Mouse (Mus musculus): Measurements from ENCODE around the gene Ccdc117. TPM values are rescaled to one million over a fixed set of nuclear protein-coding genes. Genes with fewer than 3 reads are reported as not detected.
A peak's percentile ranks its signal among the peaks of the same experiment; 100 is the strongest.
"Not testable (repeated sequence)": the region's sequence is repeated elsewhere in the genome, so short reads cannot be mapped to it uniquely, and the experiment has no call there.

Ccdc117 gene
- polyA plus RNA-seq, 1 experiment from 2014 or later = 27.9 TPM

DNA sequence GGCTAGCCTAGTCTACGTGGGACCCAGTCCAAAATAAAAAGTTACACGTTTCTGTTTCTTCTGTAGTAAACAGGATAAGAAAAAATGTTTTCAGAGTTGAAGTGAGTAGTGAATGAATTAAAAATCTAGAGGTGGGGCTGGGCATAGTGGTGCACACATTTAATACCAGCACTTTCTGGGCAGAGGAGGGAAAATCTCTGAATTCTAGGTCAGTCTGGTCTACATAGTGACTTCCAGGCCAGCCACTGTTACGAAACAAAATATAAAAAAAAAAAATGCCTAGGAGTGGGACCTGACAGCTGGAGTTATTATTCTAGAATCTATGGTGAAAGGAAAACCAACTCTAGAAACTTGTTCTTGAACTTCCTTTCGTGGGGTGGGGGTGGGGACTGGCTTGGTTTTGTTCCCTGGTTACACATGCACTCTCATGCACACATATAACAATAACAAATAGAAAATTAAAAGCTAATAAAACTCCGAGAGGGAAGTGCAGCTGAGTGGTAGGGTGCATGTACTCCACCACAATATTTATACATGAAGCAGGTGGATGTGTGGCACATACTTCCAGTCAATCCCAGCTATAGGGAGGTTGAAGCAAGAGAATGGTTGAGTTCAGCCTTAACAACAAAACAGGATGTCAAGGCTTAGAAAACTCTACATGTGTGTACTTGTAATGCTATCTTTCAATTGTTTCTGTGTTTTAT lies 647 bp upstream of the Ccdc117 start:
- Histone ChIP-seq H3K4me3 (ENCODE audit: low read depth, low read length) (peak overlapping the region; percentile 76), H3K36me3 (ENCODE audit: control insufficient read depth, insufficient read depth, low read length) (no peaks in the 10 kb centered on the region), H3K9me3 (ENCODE audit: control insufficient read depth, low read length) (no peaks in the 10 kb centered on the region), H3K9ac (ENCODE audit: low read length) (no peak overlapping the region; the same call in 1 of the 2 replicates), H3K27me3 (ENCODE audit: control insufficient read depth, insufficient read depth, low read length) (no peaks in the 10 kb centered on the region), H3K27ac (ENCODE audit: low read depth, low read length) (no peak overlapping the region), H3K4me2 (ENCODE audit: low read depth, low read length, severe bottlenecking) (peak overlapping the region; percentile 83), H3K4me1 (replicated peaks; ENCODE audit: control insufficient read depth, insufficient read depth, low read length) (peaks cover 6% of the 10 kb centered on the region; the same call in 1 of the 2 replicates)
- DNase-seq (ENCODE audit: low spot score) = no peak
- 52% methylated on average over 5 of the region's 5 CpGs for whole genome bisulfite sequencing
- ATAC-seq (replicated peaks; ENCODE audit: low FRiP score) = no peak

GRCm38 (mm10) chr11:5541230-5541798 lies 673 bp downstream of the Ccdc117 start:
- ATAC-seq (replicated peaks; ENCODE audit: low FRiP score) = no peak

GRCm38 (mm10) chr11:5540331-5540730 lies 1.7 kb downstream of the Ccdc117 start:
- ATAC-seq (replicated peaks; ENCODE audit: low FRiP score) = no peak
- whole genome bisulfite sequencing = 38% methylated on average over 4 of the region's 4 CpGs
- no peak overlapping the region for H3K27ac ChIP-seq (ENCODE audit: low read depth, low read length)
- H3K9ac ChIP-seq (ENCODE audit: low read length) = no peak overlapping the region; the same call in 1 of the 2 replicates
- no peak for DNase-seq (ENCODE audit: low spot score)
- H3K4me2 ChIP-seq (ENCODE audit: low read depth, low read length, severe bottlenecking) = peak overlapping the region; percentile 83
- H3K4me1 ChIP-seq (replicated peaks; ENCODE audit: control insufficient read depth, insufficient read depth, low read length) = peaks cover 6% of the 10 kb centered on the region; the same call in 1 of the 2 replicates
- H3K36me3 ChIP-seq (ENCODE audit: control insufficient read depth, insufficient read depth, low read length) = no peaks in the 10 kb centered on the region
- no peaks in the 10 kb centered on the region for H3K9me3 ChIP-seq (ENCODE audit: control insufficient read depth, low read length)
- no peaks in the 10 kb centered on the region for H3K27me3 ChIP-seq (ENCODE audit: control insufficient read depth, insufficient read depth, low read length)
- H3K4me3 ChIP-seq (ENCODE audit: low read depth, low read length) = peak overlapping the region; percentile 76

More at GRCm38 (mm10) chr11:5541230-5541798, 673 bp downstream of the Ccdc117 start:
- Histone ChIP-seq H3K4me3 (ENCODE audit: low read depth, low read length) (peak overlapping the region; percentile 76), H3K36me3 (ENCODE audit: control insufficient read depth, insufficient read depth, low read length) (no peaks in the 10 kb centered on the region), H3K27ac (ENCODE audit: low read depth, low read length) (0 out of 2 replicates have a peak overlapping the region, but pooled peaks have one; percentile 25), H3K9ac (ENCODE audit: low read length) (peak overlapping the region; percentile 89), H3K4me2 (ENCODE audit: low read depth, low read length, severe bottlenecking) (peak overlapping the region; percentile 83), H3K9me3 (ENCODE audit: control insufficient read depth, low read length) (no peaks in the 10 kb centered on the region), H3K4me1 (replicated peaks; ENCODE audit: control insufficient read depth, insufficient read depth, low read length) (peaks cover 6% of the 10 kb centered on the region; the same call in 1 of the 2 replicates), H3K27me3 (ENCODE audit: control insufficient read depth, insufficient read depth, low read length) (no peaks in the 10 kb centered on the region)
- WGBS = 5% methylated on average over 28 of the region's 28 CpGs
- DNase-seq (ENCODE audit: low spot score) = no peak

DNA sequence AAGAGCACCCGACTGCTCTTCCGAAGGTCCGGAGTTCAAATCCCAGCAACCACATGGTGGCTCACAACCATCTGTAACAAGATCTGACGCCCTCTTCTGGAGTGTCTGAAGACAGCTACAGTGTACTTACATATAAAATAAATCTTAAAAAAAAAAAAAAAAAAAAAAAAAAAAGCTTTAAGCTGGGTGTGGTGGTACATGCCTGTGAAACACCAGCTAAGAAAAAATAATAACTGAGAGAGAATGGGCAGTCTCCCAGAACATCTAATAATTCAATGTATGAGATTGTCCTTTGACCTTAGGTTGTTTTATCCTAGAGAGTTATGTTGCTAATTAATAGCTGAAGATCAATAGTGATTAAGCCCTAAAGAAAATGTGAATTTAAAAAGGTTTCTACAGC lies 4.5 kb downstream of the Ccdc117 start:
- DNase-seq (ENCODE audit: low spot score); H3K4me1 ChIP-seq (replicated peaks; ENCODE audit: control insufficient read depth, insufficient read depth, low read length); H3K4me3 ChIP-seq (ENCODE audit: low read depth, low read length); H3K4me2 ChIP-seq (ENCODE audit: low read depth, low read length, severe bottlenecking); ATAC-seq (replicated peaks; ENCODE audit: low FRiP score); H3K9me3 ChIP-seq (ENCODE audit: control insufficient read depth, low read length); H3K27ac ChIP-seq (ENCODE audit: low read depth, low read length); H3K27me3 ChIP-seq (ENCODE audit: control insufficient read depth, insufficient read depth, low read length); H3K9ac ChIP-seq (ENCODE audit: low read length): not testable (repeated sequence)
- H3K36me3 ChIP-seq (ENCODE audit: control insufficient read depth, insufficient read depth, low read length) = peaks cover 10% of the 10 kb centered on the region
- 97% methylated on average over 4 of the region's 4 CpGs for WGBS

DNA sequence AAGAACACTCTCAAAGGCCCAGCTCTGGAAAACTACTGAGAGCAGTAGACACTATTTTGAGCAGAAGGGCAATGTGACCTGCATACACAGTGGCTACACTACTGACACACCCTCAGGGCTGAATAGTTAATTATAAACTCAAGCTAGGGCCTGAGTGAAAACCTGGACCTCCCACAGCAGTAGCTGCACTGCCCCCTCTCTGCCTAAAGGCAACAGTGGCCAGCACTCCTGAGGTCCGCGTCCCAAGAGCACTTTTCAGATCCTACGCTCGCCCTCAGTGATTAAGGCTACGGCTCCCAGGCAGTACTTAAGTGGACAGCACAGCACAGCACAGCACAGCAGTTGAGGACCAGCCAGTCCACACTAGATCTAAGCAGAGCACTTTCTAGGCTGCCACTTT lies 8.9 kb downstream of the Ccdc117 start:
- no peak overlapping the region for H3K9ac ChIP-seq (ENCODE audit: low read length)
- H3K27ac ChIP-seq (ENCODE audit: low read depth, low read length) = no peak overlapping the region
- no peak overlapping the region for H3K4me3 ChIP-seq (ENCODE audit: low read depth, low read length)
- no peak overlapping the region for H3K4me2 ChIP-seq (ENCODE audit: low read depth, low read length, severe bottlenecking)
- H3K27me3 ChIP-seq (ENCODE audit: control insufficient read depth, insufficient read depth, low read length) = no peaks in the 10 kb centered on the region
- ATAC-seq (replicated peaks; ENCODE audit: low FRiP score) (no peak), DNase-seq (ENCODE audit: low spot score) (no peak)
- no peaks in the 10 kb centered on the region for H3K9me3 ChIP-seq (ENCODE audit: control insufficient read depth, low read length)
- H3K4me1 ChIP-seq (replicated peaks; ENCODE audit: control insufficient read depth, insufficient read depth, low read length) = no peaks in the 10 kb centered on the region
- 87% methylated on average over 5 of the region's 5 CpGs for WGBS
- peaks cover 21% of the 10 kb centered on the region for H3K36me3 ChIP-seq (ENCODE audit: control insufficient read depth, insufficient read depth, low read length)

DNA sequence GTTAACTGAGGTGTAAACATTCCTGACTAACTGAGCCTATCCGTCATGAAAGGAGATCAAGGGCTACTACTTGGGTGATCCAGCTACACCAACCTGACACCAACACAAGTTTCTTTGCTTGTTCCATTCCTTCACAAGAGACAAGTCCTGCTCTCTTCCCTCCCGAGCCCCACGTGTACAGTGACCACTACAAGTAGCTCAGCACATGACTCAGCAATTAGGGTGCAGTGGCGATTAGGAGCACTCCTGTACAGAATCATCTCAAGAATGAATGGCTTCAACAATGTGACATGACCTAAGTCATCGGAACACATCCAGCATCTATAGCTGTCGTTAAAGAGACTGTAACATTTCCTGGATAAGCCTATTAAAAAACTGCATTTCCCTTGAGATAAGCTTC lies 11.3 kb downstream of the Ccdc117 start:
- no peak overlapping the region for H3K4me2 ChIP-seq (ENCODE audit: low read depth, low read length, severe bottlenecking)
- DNase-seq (ENCODE audit: low spot score) = no peak
- H3K9me3 ChIP-seq (ENCODE audit: control insufficient read depth, low read length) = no peaks in the 10 kb centered on the region
- no peak overlapping the region for H3K27ac ChIP-seq (ENCODE audit: low read depth, low read length)
- H3K9ac ChIP-seq (ENCODE audit: low read length) = no peak overlapping the region
- H3K36me3 ChIP-seq (ENCODE audit: control insufficient read depth, insufficient read depth, low read length) = peaks cover 21% of the 10 kb centered on the region
- no peak overlapping the region for H3K4me3 ChIP-seq (ENCODE audit: low read depth, low read length)
- no peak for ATAC-seq (replicated peaks; ENCODE audit: low FRiP score)
- H3K27me3 ChIP-seq (ENCODE audit: control insufficient read depth, insufficient read depth, low read length) = no peaks in the 10 kb centered on the region
- WGBS = 67% methylated on average over 6 of the region's 6 CpGs
- H3K4me1 ChIP-seq (replicated peaks; ENCODE audit: control insufficient read depth, insufficient read depth, low read length) = no peaks in the 10 kb centered on the region

- peaks cover 21% of the 10 kb centered on the region for H3K36me3 ChIP-seq (ENCODE audit: control insufficient read depth, insufficient read depth, low read length)
- H3K27ac ChIP-seq (ENCODE audit: low read depth, low read length) = no peak overlapping the region
- WGBS = 80% methylated on average over 5 of the region's 5 CpGs
- no peaks in the 10 kb centered on the region for H3K4me1 ChIP-seq (replicated peaks; ENCODE audit: control insufficient read depth, insufficient read depth, low read length)
- H3K4me2 ChIP-seq (ENCODE audit: low read depth, low read length, severe bottlenecking) = no peak overlapping the region
- no peaks in the 10 kb centered on the region for H3K27me3 ChIP-seq (ENCODE audit: control insufficient read depth, insufficient read depth, low read length)
- no peak overlapping the region for H3K4me3 ChIP-seq (ENCODE audit: low read depth, low read length)
- DNase-seq (ENCODE audit: low spot score) (no peak), ATAC-seq (replicated peaks; ENCODE audit: low FRiP score) (no peak)
- no peak overlapping the region for H3K9ac ChIP-seq (ENCODE audit: low read length)
- no peaks in the 10 kb centered on the region for H3K9me3 ChIP-seq (ENCODE audit: control insufficient read depth, low read length)
Measured at GRCm38 (mm10) chr11:5530172-5530571, 11.8 kb downstream of the Ccdc117 start.

DNA sequence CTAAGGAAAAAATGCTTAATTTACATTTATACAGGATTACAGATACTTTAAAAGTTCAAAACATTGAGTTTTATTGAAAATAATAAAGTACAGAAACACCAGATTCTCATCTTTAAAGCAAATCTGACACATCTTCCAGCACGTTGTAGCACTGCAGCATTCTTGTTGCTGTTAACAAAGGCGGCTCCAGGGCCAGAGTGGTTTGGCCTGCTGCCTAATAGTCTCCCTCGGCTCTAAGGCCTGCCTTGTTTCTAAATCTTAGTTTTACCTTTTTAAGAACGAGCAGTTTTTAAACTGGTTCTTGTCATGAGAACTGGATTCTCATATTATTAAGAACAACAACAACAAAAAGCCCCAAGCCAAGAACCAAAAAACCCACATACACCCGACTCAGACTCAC lies 13.1 kb downstream of the Ccdc117 start:
- DNase-seq (ENCODE audit: low spot score) = no peak
- no peak overlapping the region for H3K9ac ChIP-seq (ENCODE audit: low read length)
- WGBS = 84% methylated on average over 5 of the region's 5 CpGs
- H3K9me3 ChIP-seq (ENCODE audit: control insufficient read depth, low read length) = no peaks in the 10 kb centered on the region
- no peaks in the 10 kb centered on the region for H3K4me1 ChIP-seq (replicated peaks; ENCODE audit: control insufficient read depth, insufficient read depth, low read length)
- H3K4me2 ChIP-seq (ENCODE audit: low read depth, low read length, severe bottlenecking) = no peak overlapping the region
- H3K36me3 ChIP-seq (ENCODE audit: control insufficient read depth, insufficient read depth, low read length) = peaks cover 20% of the 10 kb centered on the region
- no peak overlapping the region for H3K4me3 ChIP-seq (ENCODE audit: low read depth, low read length)
- no peak for ATAC-seq (replicated peaks; ENCODE audit: low FRiP score)
- no peaks in the 10 kb centered on the region for H3K27me3 ChIP-seq (ENCODE audit: control insufficient read depth, insufficient read depth, low read length)
- no peak overlapping the region for H3K27ac ChIP-seq (ENCODE audit: low read depth, low read length)
